Comparison of ENCODE assay signal across 12 mouse cellular contexts in the genomic region with DNA sequence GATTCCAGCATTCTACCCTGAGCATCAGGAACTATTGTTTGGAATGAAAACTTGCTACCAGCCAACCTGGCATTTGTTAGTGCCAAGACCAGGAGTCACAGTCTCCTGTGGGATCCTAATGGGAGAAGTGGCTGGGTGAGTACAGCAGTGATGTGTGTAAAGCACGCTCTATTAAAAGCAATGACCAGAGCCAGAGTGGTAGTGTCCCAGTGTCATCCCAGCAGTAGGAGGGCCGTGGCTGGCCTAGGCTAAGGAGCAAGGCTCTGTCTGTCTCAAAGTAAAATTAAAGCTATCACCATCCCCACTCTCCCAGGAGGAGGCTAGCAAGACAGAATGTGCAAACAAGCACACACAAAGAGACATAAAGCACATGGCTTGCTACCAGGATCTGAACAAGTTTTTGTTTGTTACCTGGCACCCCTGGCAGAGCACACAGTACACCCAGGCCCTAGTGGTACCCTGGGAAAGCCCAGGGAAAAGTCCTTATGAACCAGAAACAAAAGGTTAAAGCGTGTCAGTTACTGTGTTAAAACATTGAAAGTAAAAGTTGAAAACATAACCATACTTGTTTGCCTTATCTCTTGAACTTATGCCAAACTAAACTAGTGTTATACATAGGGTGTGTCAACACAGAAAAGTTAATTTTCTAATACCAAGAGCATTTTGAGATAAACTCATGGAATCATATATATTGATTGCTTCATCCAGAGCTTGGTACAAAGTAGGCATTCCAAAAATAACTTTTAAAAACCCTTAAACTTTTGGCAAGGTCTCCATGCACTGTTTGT.
DNase-seq lines count a peak whose midpoint lies in the region; ATAC-seq and TF ChIP-seq lines count a peak whose summit lies in the region.
"Had no signal": no experiment of that assay in that cellular context is flagged by ENCODE, and none has a peak within 500 bp of the region (broad histone marks: within the 10 kb centered on the region; RNA-seq: fewer than 3 reads in every experiment).

No protein-coding gene starts in this region.

- H3K9me3 ChIP-seq in hindbrain, embryonic 16.5 days (ENCODE audit: control insufficient read depth, low read length), result no peaks in the 10 kb centered on the region
- no peaks in the 10 kb centered on the region for H3K9me3 ChIP-seq in hindbrain, embryonic 13.5 days
- no peaks in the 10 kb centered on the region for H3K9me3 ChIP-seq in MEL (replicated peaks; ENCODE audit: insufficient read depth, low read length)
- no peaks in the 10 kb centered on the region for H3K9me3 ChIP-seq in heart, embryonic 14.5 days (ENCODE audit: control insufficient read depth, low read length)
- H3K9me3 ChIP-seq in liver, embryonic 13.5 days (replicated peaks), result no peaks in the 10 kb centered on the region

- H3K27ac ChIP-seq in hindbrain, embryonic 16.5 days (ENCODE audit: low read depth, low read length), result peak overlapping the region; percentile 16; the same call in 1 of the 2 replicates
- H3K27ac ChIP-seq in hindbrain, embryonic 13.5 days, result no peak overlapping the region
- peak overlapping the region; percentile 49; the same call in 1 of the 2 replicates for H3K27ac ChIP-seq in MEL (ENCODE audit: control insufficient read depth, low read depth, low read length)
- H3K27ac ChIP-seq in heart, embryonic 14.5 days (replicated peaks in 1 of 2; ENCODE audit: control insufficient read depth in 1 of 2, insufficient read depth in 1 of 2, low read depth in 2 of 2, low read length in 2 of 2), result peak overlapping the region; percentile 71 to 79
- H3K27ac ChIP-seq in liver, embryonic 13.5 days, result peak overlapping the region; percentile 48
- H3K27ac ChIP-seq: left cerebral cortex, adult 2 months had no signal

- no peaks in the 10 kb centered on the region for H3K36me3 ChIP-seq in hindbrain, embryonic 16.5 days (ENCODE audit: control insufficient read depth, insufficient read depth, low read length)
- peaks cover 8% of the 10 kb centered on the region; the same call in 1 of the 2 replicates for H3K36me3 ChIP-seq in hindbrain, embryonic 13.5 days
- peaks cover 0 to 17% of the 10 kb centered on the region in 2 experiments; a peak in 2 of 4 replicates for H3K36me3 ChIP-seq in MEL (ENCODE audit: control insufficient read depth in 1 of 2, insufficient read depth in 2 of 2, low read length in 2 of 2)
- no peaks in the 10 kb centered on the region for H3K36me3 ChIP-seq in heart, embryonic 14.5 days (ENCODE audit: control insufficient read depth, insufficient read depth, low read length)
- H3K36me3 ChIP-seq in liver, embryonic 13.5 days, result peaks cover 8% of the 10 kb centered on the region; the same call in 1 of the 2 replicates

- TF ChIP-seq POLR2A in MEL (IDR thresholded peaks at IDR 0.05; ENCODE audit: control insufficient read depth in 1 of 2, insufficient read depth in 1 of 2, low read depth in 1 of 2, low read length in 2 of 2, poor library complexity in 1 of 2), result no peak

- no peak overlapping the region for H3K4me3 ChIP-seq in hindbrain, embryonic 16.5 days (ENCODE audit: low read length)
- no peak overlapping the region for H3K4me3 ChIP-seq in hindbrain, embryonic 13.5 days
- H3K4me3 ChIP-seq in MEL (ENCODE audit: control insufficient read depth in 1 of 2, insufficient read depth in 1 of 2, low read depth in 2 of 2, low read length in 2 of 2), result no peak overlapping the region
- no peak overlapping the region for H3K4me3 ChIP-seq in heart, embryonic 14.5 days (ENCODE audit: control insufficient read depth in 1 of 2, insufficient read depth in 1 of 2, low read depth in 1 of 2, low read length in 2 of 2)
- H3K4me3 ChIP-seq in liver, embryonic 13.5 days (replicated peaks), result no peak overlapping the region
- H3K4me3 ChIP-seq: erythroblast, embryonic 14.5 days; left cerebral cortex, adult 2 months had no signal

- peak; percentile 38 for DNase-seq in MEL (ENCODE audit: low read depth, low spot score)
- no peak for DNase-seq in liver, embryonic 13.5 days
- DNase-seq in embryo, embryonic 11 days, result no peak
- DNase-seq in frontal cortex, postnatal 36 days (ENCODE audit: low spot score in 2 of 2), result no peak
- no peak for DNase-seq in layer of hippocampus, adult 18-20 months (ENCODE audit: low spot score in 2 of 2)
- DNase-seq: cerebellum, adult 9-10 months; gastrocnemius, postnatal 10 days had no signal

- no peak for TF ChIP-seq RAD21 in MEL (IDR thresholded peaks at IDR 0.05; ENCODE audit: low read depth, low read length)

- TF ChIP-seq EP300 in MEL (IDR thresholded peaks at IDR 0.05; ENCODE audit: low read depth in 1 of 2, low read length in 2 of 2), result peak; percentile 9 to 16; a peak in 1 of 4 replicates

- 0 out of 2 replicates have a peak, but pooled peaks cover 1% of the 10 kb centered on the region for H3K79me2 ChIP-seq in MEL (ENCODE audit: control insufficient read depth, insufficient read depth, low read length, poor library complexity)

- H3K27me3 ChIP-seq in hindbrain, embryonic 16.5 days (replicated peaks; ENCODE audit: control insufficient read depth, insufficient read depth, low read length), result no peaks in the 10 kb centered on the region
- no peaks in the 10 kb centered on the region for H3K27me3 ChIP-seq in hindbrain, embryonic 13.5 days
- H3K27me3 ChIP-seq in MEL (ENCODE audit: control insufficient read depth in 1 of 2, insufficient read depth in 2 of 2, low read length in 2 of 2), result no peaks in the 10 kb centered on the region
- no peaks in the 10 kb centered on the region for H3K27me3 ChIP-seq in heart, embryonic 14.5 days (ENCODE audit: control insufficient read depth, insufficient read depth, low read length)
- no peaks in the 10 kb centered on the region for H3K27me3 ChIP-seq in liver, embryonic 13.5 days

- TF ChIP-seq CTCF in MEL (IDR thresholded peaks at IDR 0.05 in 2 of 3, conservative IDR thresholded peaks at IDR 0.05 in 1 of 3; ENCODE audit: control insufficient read depth in 1 of 3, insufficient read depth in 1 of 3, low read depth in 2 of 3, low read length in 3 of 3, poor library complexity in 1 of 3, severe bottlenecking in 1 of 3), result no peak

- no peak for ATAC-seq in hindbrain, embryonic 16.5 days
- no peak for ATAC-seq in hindbrain, embryonic 13.5 days (ENCODE audit: low FRiP score)
- ATAC-seq in heart, embryonic 14.5 days (ENCODE audit: insufficient number of reproducible peaks, insufficient read depth, low FRiP score, low read depth), result no peak
- ATAC-seq in liver, embryonic 13.5 days (ENCODE audit: low read depth), result no peak

- WGBS in hindbrain, embryonic 16.5 days, result 86% methylated on average over 3 of the region's 3 CpGs
- WGBS in hindbrain, embryonic 13.5 days, result 85% methylated on average over 3 of the region's 3 CpGs
- 53% methylated on average over 3 of the region's 3 CpGs for WGBS in heart, embryonic 14.5 days
- 70% methylated on average over 3 of the region's 3 CpGs for WGBS in liver, embryonic 13.5 days (ENCODE audit: insufficient replicate concordance)

- H3K4me1 ChIP-seq in hindbrain, embryonic 16.5 days (ENCODE audit: control insufficient read depth, insufficient read depth, low read depth, low read length), result peaks cover 4% of the 10 kb centered on the region; the same call in 1 of the 2 replicates
- peaks cover 9% of the 10 kb centered on the region; the same call in 1 of the 2 replicates for H3K4me1 ChIP-seq in hindbrain, embryonic 13.5 days (replicated peaks)
- peaks cover 6 to 14% of the 10 kb centered on the region in 2 experiments; a peak in 3 of 4 replicates for H3K4me1 ChIP-seq in MEL (ENCODE audit: control insufficient read depth in 1 of 2, insufficient read depth in 2 of 2, low read length in 2 of 2)
- peaks cover 16 to 36% of the 10 kb centered on the region in 2 experiments for H3K4me1 ChIP-seq in heart, embryonic 14.5 days (ENCODE audit: control insufficient read depth in 2 of 2, insufficient read depth in 2 of 2, low read length in 2 of 2)
- H3K4me1 ChIP-seq in liver, embryonic 13.5 days (replicated peaks), result peaks cover 59% of the 10 kb centered on the region

- H3K9ac ChIP-seq in hindbrain, embryonic 16.5 days (ENCODE audit: low read depth, low read length), result no peak overlapping the region
- no peak overlapping the region for H3K9ac ChIP-seq in hindbrain, embryonic 13.5 days
- H3K9ac ChIP-seq in MEL (ENCODE audit: control insufficient read depth, low read depth, low read length, poor library complexity, severe bottlenecking), result peak overlapping the region; percentile 34
- peak overlapping the region; percentile 27; the same call in 1 of the 2 replicates for H3K9ac ChIP-seq in heart, embryonic 14.5 days (ENCODE audit: low read length)
- H3K9ac ChIP-seq in liver, embryonic 13.5 days, result no peak overlapping the region

- H3K4me2 ChIP-seq in hindbrain, embryonic 16.5 days (ENCODE audit: low read length), result no peak overlapping the region
- no peak overlapping the region for H3K4me2 ChIP-seq in hindbrain, embryonic 13.5 days
- no peak overlapping the region for H3K4me2 ChIP-seq in heart, embryonic 14.5 days (ENCODE audit: low read length)
- no peak overlapping the region for H3K4me2 ChIP-seq in liver, embryonic 13.5 days

TF ChIP-seq in MEL, 35 proteins besides CTCF, POLR2A, EP300 and RAD21:
- TF ChIP-seq TAL1 (IDR thresholded peaks at IDR 0.05; ENCODE audit: low read length) (no peak), MEF2A (IDR thresholded peaks at IDR 0.05; ENCODE audit: extremely low read depth, insufficient replicate concordance, low read depth, low read length, poor library complexity, severe bottlenecking) (no peak), MAX (IDR thresholded peaks at IDR 0.05; ENCODE audit: low read length) (0 out of 2 replicates have a peak, but pooled peaks have one; percentile 28), GATA1 (IDR thresholded peaks at IDR 0.05; ENCODE audit: low read depth, low read length) (peak; percentile 57), POLR2AphosphoS2 (IDR thresholded peaks at IDR 0.05; ENCODE audit: low read length) (no peak), TCF12 (IDR thresholded peaks at IDR 0.05; ENCODE audit: low read depth, low read length) (no peak), BHLHE40 (IDR thresholded peaks at IDR 0.05; ENCODE audit: borderline replicate concordance, low read depth, low read length) (no peak), KAT2A (conservative IDR thresholded peaks at IDR 0.05; ENCODE audit: low read depth, low read length) (no peak)

Comparison
In these comparisons a context has a peak if more than half of its experiments do, and no peak if none do; other contexts are left out.
1. H3K9ac ChIP-seq: peak in MEL (single experiment) and heart, embryonic 14.5 days (single experiment); none in hindbrain, embryonic 16.5 days (single experiment), hindbrain, embryonic 13.5 days (single experiment) and liver, embryonic 13.5 days (single experiment).